Mouse (Mus musculus): ENCODE measurements at regions not wholly inside any gene's neighbourhood (a gene's known extent, or its start where the extent isn't known, plus 50 kb on each side); places are given as distances from the start of the nearest gene placed in this dataset.

DNA sequence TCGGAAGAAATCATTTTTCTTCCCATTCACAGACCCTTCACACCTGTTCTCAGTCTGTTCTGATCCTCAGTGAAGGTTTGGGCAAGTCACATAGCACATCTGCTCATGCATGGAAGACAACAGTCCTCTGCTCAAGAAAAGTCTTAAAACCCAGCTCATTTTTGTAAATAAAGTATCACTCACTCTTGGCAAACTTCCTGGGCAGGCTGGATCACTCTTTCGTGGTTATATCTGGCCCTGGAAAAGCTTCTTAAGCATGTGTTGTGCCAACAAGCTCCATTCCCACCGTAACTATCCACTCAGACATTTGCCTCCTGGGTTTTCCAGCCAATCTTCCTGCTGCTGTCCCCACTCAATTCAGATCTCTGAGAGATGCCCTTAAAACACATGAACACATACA is 103.2 kb upstream of the Cep85l start:
- Histone ChIP-seq H3K36me3 (no peaks in the 10 kb centered on the region), H3K27ac (no peak overlapping the region), H3K9me3 (no peaks in the 10 kb centered on the region), H3K9ac (replicated peaks) (no peak overlapping the region), H3K4me2 (replicated peaks) (no peak overlapping the region), H3K4me1 (replicated peaks) (no peaks in the 10 kb centered on the region), H3K27me3 (no peaks in the 10 kb centered on the region), H3K4me3 (replicated peaks) (no peak overlapping the region)
- 86% methylated on average over 3 of the region's 3 CpGs for WGBS
- ATAC-seq, result no peak

DNA sequence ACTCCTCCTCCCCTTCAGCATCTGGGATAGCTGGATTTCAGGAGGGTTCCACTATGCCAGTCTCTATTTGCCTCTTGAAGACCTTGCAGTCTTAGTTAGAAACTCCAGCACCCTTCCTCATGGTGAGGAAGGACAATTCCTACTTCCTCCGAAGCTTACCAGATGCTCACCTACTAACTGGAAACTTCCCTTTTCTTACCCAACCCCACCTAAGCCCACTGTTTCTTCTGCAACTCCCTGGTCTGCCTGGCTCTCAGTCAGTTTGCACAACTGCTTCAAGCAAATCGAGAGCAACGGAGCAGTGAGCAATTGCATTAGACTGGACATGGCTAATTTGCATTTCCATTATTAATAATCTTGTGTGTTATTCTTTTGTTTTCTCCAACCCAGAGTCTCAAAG is 90.5 kb upstream of the Cep85l start:
- 85% methylated on average over 3 of the region's 3 CpGs for WGBS
- no peak for ATAC-seq
- Histone ChIP-seq H3K27ac (no peak overlapping the region), H3K36me3 (no peaks in the 10 kb centered on the region), H3K9me3 (peaks cover 21% of the 10 kb centered on the region; the same call in 1 of the 2 replicates), H3K27me3 (no peaks in the 10 kb centered on the region), H3K4me2 (replicated peaks) (no peak overlapping the region), H3K4me1 (replicated peaks) (no peaks in the 10 kb centered on the region), H3K9ac (replicated peaks) (no peak overlapping the region), H3K4me3 (replicated peaks) (no peak overlapping the region)

DNA sequence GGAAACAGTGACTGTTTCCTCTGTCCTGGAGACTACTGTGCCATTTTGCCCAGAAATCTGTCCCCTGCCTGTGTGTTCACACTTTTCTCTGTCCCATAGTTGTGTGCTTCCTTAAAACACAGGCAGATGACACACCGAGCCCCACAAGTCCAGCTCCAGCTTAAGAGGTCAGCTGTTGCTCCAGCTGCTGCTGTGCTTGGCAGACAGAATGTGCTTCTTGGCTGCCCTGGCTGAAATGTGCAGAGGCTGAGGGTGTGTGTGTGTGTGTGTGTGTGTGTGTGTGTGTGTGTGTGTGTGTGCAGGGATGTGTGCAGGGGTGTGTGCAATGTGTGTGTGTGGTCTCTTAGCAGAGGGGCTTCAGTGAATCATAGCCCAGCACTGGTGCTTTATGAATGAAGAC is 89.9 kb upstream of the Cep85l start:
- no peaks in the 10 kb centered on the region for H3K27me3 ChIP-seq
- H3K9me3 ChIP-seq, result peaks cover 21% of the 10 kb centered on the region; the same call in 1 of the 2 replicates
- 94% methylated on average over 1 of the region's 1 CpGs for WGBS
- H3K4me2 ChIP-seq (replicated peaks), result no peak overlapping the region
- H3K27ac ChIP-seq, result no peak overlapping the region
- no peak overlapping the region for H3K4me3 ChIP-seq (replicated peaks)
- no peaks in the 10 kb centered on the region for H3K4me1 ChIP-seq (replicated peaks)
- H3K9ac ChIP-seq (replicated peaks), result no peak overlapping the region
- ATAC-seq, result no peak
- no peaks in the 10 kb centered on the region for H3K36me3 ChIP-seq

- no peak for ATAC-seq
- WGBS, result 94% methylated on average over 3 of the region's 3 CpGs
- no peak overlapping the region for H3K27ac ChIP-seq
- no peak overlapping the region for H3K4me3 ChIP-seq (replicated peaks)
- H3K9ac ChIP-seq (replicated peaks), result no peak overlapping the region
- no peaks in the 10 kb centered on the region for H3K27me3 ChIP-seq
- H3K36me3 ChIP-seq, result no peaks in the 10 kb centered on the region
- H3K9me3 ChIP-seq, result peaks cover 17% of the 10 kb centered on the region; the same call in 1 of the 2 replicates
- peaks cover 4% of the 10 kb centered on the region for H3K4me1 ChIP-seq (replicated peaks)
- no peak overlapping the region for H3K4me2 ChIP-seq (replicated peaks)
Measured at GRCm38 (mm10) chr10:53468293-53468545, 88.5 kb upstream of the Cep85l start.

DNA sequence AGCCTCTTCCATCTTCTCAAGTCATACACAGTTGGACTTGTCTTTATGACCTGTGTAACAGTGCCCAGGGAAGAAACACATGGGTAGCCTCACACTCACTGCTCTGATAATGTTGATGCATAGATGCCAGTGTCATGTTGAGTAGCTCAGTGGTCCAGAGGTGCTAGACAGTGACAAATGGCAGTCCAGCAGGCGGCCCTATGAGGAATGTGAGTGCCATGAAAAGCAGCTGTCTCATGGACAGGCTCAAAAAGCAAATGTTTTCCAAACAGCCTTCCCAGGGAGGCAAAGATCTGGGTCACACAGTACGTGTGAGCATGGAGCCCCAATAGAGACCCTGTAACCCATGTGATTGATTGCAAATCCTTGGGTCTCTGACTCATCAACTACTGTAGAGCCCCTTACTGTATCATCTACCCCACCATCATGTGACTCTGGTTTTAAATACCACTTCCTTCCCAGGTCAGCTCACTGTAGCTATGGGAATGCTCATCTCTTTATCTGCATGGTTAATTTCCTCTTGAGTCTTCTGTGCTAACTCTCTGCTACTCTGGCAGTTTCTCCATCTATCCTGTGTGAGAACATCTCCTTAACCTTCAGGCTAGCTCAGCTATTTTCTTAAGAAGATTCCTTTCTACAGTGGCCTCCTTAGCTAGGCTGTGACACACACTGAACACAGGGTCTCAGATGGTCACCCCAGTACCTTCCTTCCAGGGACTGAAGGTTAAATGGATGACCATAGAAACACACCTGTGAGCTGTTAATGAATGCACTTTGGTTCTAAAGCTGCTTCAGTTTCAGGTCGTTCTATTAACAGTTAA is 87.9 kb upstream of the Cep85l start:
- no peak overlapping the region for H3K4me3 ChIP-seq (replicated peaks)
- no peak overlapping the region for H3K27ac ChIP-seq
- H3K4me2 ChIP-seq (replicated peaks), result no peak overlapping the region
- H3K27me3 ChIP-seq, result no peaks in the 10 kb centered on the region
- WGBS, result 91% methylated on average over 3 of the region's 3 CpGs
- peaks cover 14% of the 10 kb centered on the region; the same call in 1 of the 2 replicates for H3K9me3 ChIP-seq
- peaks cover 9% of the 10 kb centered on the region for H3K4me1 ChIP-seq (replicated peaks)
- ATAC-seq, result no peak
- no peak overlapping the region for H3K9ac ChIP-seq (replicated peaks)
- no peaks in the 10 kb centered on the region for H3K36me3 ChIP-seq

GRCm38 (mm10) chr10:53466851-53467250 is 87.1 kb upstream of the Cep85l start:
- Histone ChIP-seq H3K9ac (replicated peaks) (no peak overlapping the region), H3K9me3 (peaks cover 9% of the 10 kb centered on the region; the same call in 1 of the 2 replicates), H3K27ac (no peak overlapping the region), H3K4me2 (replicated peaks) (no peak overlapping the region), H3K27me3 (no peaks in the 10 kb centered on the region), H3K4me3 (replicated peaks) (no peak overlapping the region), H3K4me1 (replicated peaks) (peaks cover 15% of the 10 kb centered on the region), H3K36me3 (no peaks in the 10 kb centered on the region)
- ATAC-seq, result no peak
- WGBS, result 76% methylated on average over 1 of the region's 1 CpGs

DNA sequence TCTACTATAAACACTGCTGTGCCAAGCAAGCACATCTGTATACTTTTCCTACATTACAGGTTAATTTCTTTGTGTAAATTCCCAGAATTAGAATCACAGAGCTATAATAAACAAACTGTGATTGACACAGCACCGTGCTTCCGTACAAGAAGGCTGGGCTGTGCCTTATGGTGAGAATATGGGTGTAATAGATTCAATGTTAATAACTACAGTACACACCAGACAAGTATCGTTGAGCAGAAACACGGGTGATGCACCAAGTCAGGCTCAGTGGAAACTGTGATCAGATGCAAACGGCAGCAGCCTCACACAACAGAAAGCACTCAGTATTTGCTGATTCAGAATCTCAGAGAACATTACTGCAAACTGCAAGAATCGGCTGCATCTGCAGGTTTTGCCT is 86.5 kb upstream of the Cep85l start:
- Histone ChIP-seq H3K36me3 (no peaks in the 10 kb centered on the region), H3K9ac (replicated peaks) (no peak overlapping the region), H3K27me3 (no peaks in the 10 kb centered on the region), H3K4me2 (replicated peaks) (no peak overlapping the region), H3K27ac (no peak overlapping the region), H3K9me3 (0 out of 2 replicates have a peak, but pooled peaks cover 6% of the 10 kb centered on the region), H3K4me1 (replicated peaks) (peaks cover 15% of the 10 kb centered on the region), H3K4me3 (replicated peaks) (no peak overlapping the region)
- no peak for ATAC-seq
- WGBS, result 79% methylated on average over 6 of the region's 6 CpGs

- H3K27me3 ChIP-seq, result no peaks in the 10 kb centered on the region
- H3K9ac ChIP-seq (replicated peaks), result no peak overlapping the region
- no peak overlapping the region for H3K27ac ChIP-seq
- no peak overlapping the region for H3K4me2 ChIP-seq (replicated peaks)
- no peak for ATAC-seq
- peaks cover 15% of the 10 kb centered on the region for H3K4me1 ChIP-seq (replicated peaks)
- H3K9me3 ChIP-seq, result no peaks in the 10 kb centered on the region
- H3K36me3 ChIP-seq, result no peaks in the 10 kb centered on the region
- no peak overlapping the region for H3K4me3 ChIP-seq (replicated peaks)
Measured at GRCm38 (mm10) chr10:53464581-53464980, 84.8 kb upstream of the Cep85l start.

- WGBS, result 47% methylated on average over 6 of the region's 6 CpGs
- no peak overlapping the region for H3K4me3 ChIP-seq (replicated peaks)
- H3K36me3 ChIP-seq, result no peaks in the 10 kb centered on the region
- H3K4me2 ChIP-seq (replicated peaks), result no peak overlapping the region
- H3K4me1 ChIP-seq (replicated peaks), result peaks cover 15% of the 10 kb centered on the region
- no peaks in the 10 kb centered on the region for H3K27me3 ChIP-seq
- H3K9me3 ChIP-seq, result no peaks in the 10 kb centered on the region
- no peak overlapping the region for H3K27ac ChIP-seq
- no peak for ATAC-seq
- H3K9ac ChIP-seq (replicated peaks), result no peak overlapping the region
Measured at GRCm38 (mm10) chr10:53464006-53464405, 84.3 kb upstream of the Cep85l start.

DNA sequence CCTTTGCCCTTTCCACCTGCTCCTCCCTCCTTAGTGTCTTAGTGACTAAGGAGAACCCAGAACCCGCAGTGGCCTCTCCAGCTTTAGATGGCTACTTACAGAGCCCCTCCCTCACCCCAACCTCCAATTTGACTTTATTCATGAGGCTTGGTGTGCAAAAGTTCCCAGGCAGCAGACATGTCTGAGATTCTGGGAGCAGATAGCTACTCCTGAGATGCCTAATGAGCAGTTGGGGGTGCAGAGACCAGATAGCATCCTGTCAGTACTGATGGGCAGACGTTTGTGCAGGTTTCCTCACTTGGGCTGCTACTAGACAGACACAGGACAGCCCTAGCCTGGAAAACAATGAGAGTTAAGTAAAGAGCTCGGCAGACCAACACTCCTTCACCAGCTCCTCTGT is 83.7 kb upstream of the Cep85l start:
- H3K4me3 ChIP-seq (replicated peaks), result no peak overlapping the region
- H3K4me1 ChIP-seq (replicated peaks), result peaks cover 15% of the 10 kb centered on the region
- no peak overlapping the region for H3K27ac ChIP-seq
- no peak overlapping the region for H3K9ac ChIP-seq (replicated peaks)
- ATAC-seq, result 0 out of 2 replicates have a peak, but pooled peaks have one; percentile 14
- WGBS, result 22% methylated on average over 3 of the region's 3 CpGs
- H3K27me3 ChIP-seq, result no peaks in the 10 kb centered on the region
- H3K4me2 ChIP-seq (replicated peaks), result no peak overlapping the region
- no peaks in the 10 kb centered on the region for H3K9me3 ChIP-seq
- H3K36me3 ChIP-seq, result no peaks in the 10 kb centered on the region

- ATAC-seq, result peak; percentile 86
- Histone ChIP-seq H3K9ac (replicated peaks) (peak overlapping the region; percentile 47), H3K27ac (peak overlapping the region; percentile 49; the same call in 1 of the 2 replicates), H3K4me1 (replicated peaks) (peaks cover 15% of the 10 kb centered on the region), H3K36me3 (no peaks in the 10 kb centered on the region), H3K27me3 (no peaks in the 10 kb centered on the region), H3K9me3 (no peaks in the 10 kb centered on the region), H3K4me3 (replicated peaks) (no peak overlapping the region), H3K4me2 (replicated peaks) (peak overlapping the region; percentile 34)
- 15% methylated on average over 15 of the region's 15 CpGs for WGBS
Measured at GRCm38 (mm10) chr10:53462449-53463308, 82.9 kb upstream of the Cep85l start.

- Histone ChIP-seq H3K9me3 (no peaks in the 10 kb centered on the region), H3K4me3 (replicated peaks) (no peak overlapping the region), H3K4me2 (replicated peaks) (no peak overlapping the region), H3K27me3 (no peaks in the 10 kb centered on the region), H3K36me3 (no peaks in the 10 kb centered on the region), H3K9ac (replicated peaks) (no peak overlapping the region), H3K4me1 (replicated peaks) (peaks cover 15% of the 10 kb centered on the region), H3K27ac (no peak overlapping the region)
- 88% methylated on average over 7 of the region's 7 CpGs for WGBS
- ATAC-seq, result no peak
Measured at GRCm38 (mm10) chr10:53461070-53461781, 81.5 kb upstream of the Cep85l start.
